Mouse (Mus musculus) limb, embryonic 12.5 days (tissue): ENCODE results near the gene Gpt2. TPM values are rescaled to one million over a fixed set of nuclear protein-coding genes. Genes with fewer than 3 reads are reported as not detected.

Source experiments
- ATAC-seq: fragments of 200-750 bp; cut with Nextera tagmentation; 2 replicates; pipeline ENCODE4 v1.8.0; 2017; ENCODE audit warnings: low read depth, moderate TSS enrichment; ENCODE audit not compliant: insufficient number of reproducible peaks, insufficient read depth, low FRiP score, low TSS enrichment
- H3K27ac ChIP-seq: fragments of 300-500 bp; sonication (generic); 2 replicates; pipeline ENCODE4 v1.5.1; 2016; ENCODE audit warnings: mild to moderate bottlenecking, moderate library complexity
- H3K27me3 ChIP-seq: fragments of 300-500 bp; sonication (generic); 2 replicates; pipeline ENCODE4 v1.6.1; 2016; ENCODE audit warnings: mild to moderate bottlenecking, moderate library complexity
- H3K36me3 ChIP-seq: fragments of 300-500 bp; sonication (generic); 2 replicates; pipeline ENCODE4 v1.6.1; 2016; ENCODE audit warnings: mild to moderate bottlenecking, moderate library complexity
- H3K4me1 ChIP-seq: fragments of 300-500 bp; sonication (generic); replicated peaks from 2 replicates; pipeline ENCODE4 v1.6.1; 2016
- H3K4me2 ChIP-seq: fragments of 300-500 bp; sonication (generic); 2 replicates; pipeline ENCODE4 v1.6.1; 2016; ENCODE audit warnings: mild to moderate bottlenecking, moderate library complexity
- H3K4me3 ChIP-seq: fragments of 300-500 bp; sonication (generic); replicated peaks from 2 replicates; pipeline ENCODE4 v1.5.1; 2016; ENCODE audit warnings: mild to moderate bottlenecking
- H3K9ac ChIP-seq: fragments of 300-500 bp; sonication (generic); replicated peaks from 2 replicates; pipeline ENCODE4 v1.6.1; 2016; ENCODE audit warnings: mild to moderate bottlenecking, moderate library complexity
- H3K9me3 ChIP-seq: fragments of 300-500 bp; sonication (generic); 2 replicates; pipeline ENCODE4 v1.6.1; 2016; ENCODE audit warnings: mild to moderate bottlenecking, moderate library complexity
- WGBS: fragments of 180-500 bp; shearing (Covaris S2); methylation state at CpG from one replicate; pipeline ENCODE4 v1.1.7; 2016; 5-methylcytosine and 5-hydroxymethylcytosine counted together
- polyA plus RNA-seq: library from polyadenylated mRNA; unstranded; fragments of >200 nt; fragmentation: Nextera tagmentation; extraction: Ambion mirVana; gene quantifications from 2 replicates; pipeline ENCODE4 v1.2.1, GENCODE M21; 2016

Gene Gpt2
- polyA plus RNA-seq, 1 experiment from 2014 or later, result 64.8 TPM

GRCm38 (mm10) chr8:85556986-85557600 is 64.7 kb downstream of the Gpt2 start:
- Histone ChIP-seq H3K27me3 (no peaks in the 10 kb centered on the region), H3K9ac (no peak overlapping the region), H3K4me3 (no peak overlapping the region), H3K4me1 (peaks cover 3% of the 10 kb centered on the region), H3K9me3 (no peaks in the 10 kb centered on the region), H3K36me3 (peaks cover 11% of the 10 kb centered on the region), H3K27ac (no peak overlapping the region), H3K4me2 (no peak overlapping the region)
- 22% methylated on average over 2 of the region's 2 CpGs for WGBS
- ATAC-seq, result no peak

DNA sequence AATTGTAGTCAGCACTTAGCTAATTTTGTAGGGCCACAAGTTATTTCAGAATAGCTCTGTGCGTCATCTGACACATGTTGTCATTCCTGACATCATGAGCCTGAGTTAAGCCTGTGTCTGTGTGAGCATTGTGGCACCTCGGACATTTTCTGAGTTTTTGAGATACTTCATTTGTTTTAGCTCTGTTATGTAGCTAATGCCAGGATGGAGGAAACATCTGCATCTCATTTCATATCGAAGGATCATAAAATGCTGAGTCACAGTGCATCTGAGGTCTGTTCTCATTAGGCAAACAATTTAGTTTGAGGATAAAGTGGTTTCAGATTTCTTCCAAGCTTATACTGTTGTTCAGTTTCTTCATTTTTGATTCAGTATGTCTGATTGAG is 65.2 kb downstream of the Gpt2 start:
- Histone ChIP-seq H3K4me3 (no peak overlapping the region), H3K27me3 (no peaks in the 10 kb centered on the region), H3K27ac (no peak overlapping the region), H3K36me3 (peaks cover 6% of the 10 kb centered on the region), H3K4me2 (no peak overlapping the region), H3K9ac (no peak overlapping the region), H3K4me1 (peaks cover 3% of the 10 kb centered on the region), H3K9me3 (no peaks in the 10 kb centered on the region)
- no peak for ATAC-seq
- 41% methylated on average over 3 of the region's 3 CpGs for WGBS

GRCm38 (mm10) chr8:85559201-85559600 is 66.8 kb downstream of the Gpt2 start:
- Histone ChIP-seq H3K4me2 (no peak overlapping the region), H3K27me3 (no peaks in the 10 kb centered on the region), H3K36me3 (no peaks in the 10 kb centered on the region), H3K9me3 (no peaks in the 10 kb centered on the region), H3K9ac (no peak overlapping the region), H3K4me1 (peaks cover 1% of the 10 kb centered on the region), H3K27ac (no peak overlapping the region), H3K4me3 (no peak overlapping the region)
- ATAC-seq, result no peak
- WGBS, result 96% methylated on average over 1 of the region's 1 CpGs

DNA sequence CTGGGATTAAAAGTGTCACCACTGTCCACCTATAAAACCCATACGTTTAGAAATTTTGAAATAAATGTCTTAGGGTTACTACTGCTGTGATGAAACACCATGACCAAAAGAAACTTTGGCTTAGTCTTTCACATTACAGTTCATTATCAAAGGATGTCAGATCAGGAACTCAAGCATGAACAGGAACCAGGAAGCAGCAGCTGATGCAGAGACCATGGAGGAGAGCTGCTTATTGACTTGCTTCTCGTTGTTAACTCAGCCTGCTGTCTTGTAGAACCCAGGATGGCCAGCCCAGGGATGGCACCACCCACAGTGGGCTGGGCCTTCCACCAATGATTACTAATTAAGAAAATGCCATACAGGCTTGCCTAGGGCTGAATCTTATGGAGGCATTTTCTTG is 67.6 kb downstream of the Gpt2 start:
- no peak overlapping the region for H3K9ac ChIP-seq
- WGBS, result 67% methylated on average over 2 of the region's 2 CpGs
- no peak for ATAC-seq
- no peak overlapping the region for H3K4me2 ChIP-seq
- H3K36me3 ChIP-seq, result no peaks in the 10 kb centered on the region
- no peaks in the 10 kb centered on the region; the same call in none of the 2 replicates for H3K4me1 ChIP-seq
- H3K27me3 ChIP-seq, result no peaks in the 10 kb centered on the region
- no peaks in the 10 kb centered on the region for H3K9me3 ChIP-seq
- no peak overlapping the region for H3K27ac ChIP-seq
- no peak overlapping the region for H3K4me3 ChIP-seq

- no peak for ATAC-seq
- Histone ChIP-seq H3K27ac (no peak overlapping the region), H3K9me3 (no peaks in the 10 kb centered on the region), H3K4me3 (no peak overlapping the region), H3K4me2 (no peak overlapping the region), H3K36me3 (no peaks in the 10 kb centered on the region), H3K27me3 (no peaks in the 10 kb centered on the region), H3K4me1 (no peaks in the 10 kb centered on the region), H3K9ac (no peak overlapping the region)
- 92% methylated on average over 8 of the region's 8 CpGs for WGBS
Measured at GRCm38 (mm10) chr8:85563336-85563735, 71.0 kb downstream of the Gpt2 start.

DNA sequence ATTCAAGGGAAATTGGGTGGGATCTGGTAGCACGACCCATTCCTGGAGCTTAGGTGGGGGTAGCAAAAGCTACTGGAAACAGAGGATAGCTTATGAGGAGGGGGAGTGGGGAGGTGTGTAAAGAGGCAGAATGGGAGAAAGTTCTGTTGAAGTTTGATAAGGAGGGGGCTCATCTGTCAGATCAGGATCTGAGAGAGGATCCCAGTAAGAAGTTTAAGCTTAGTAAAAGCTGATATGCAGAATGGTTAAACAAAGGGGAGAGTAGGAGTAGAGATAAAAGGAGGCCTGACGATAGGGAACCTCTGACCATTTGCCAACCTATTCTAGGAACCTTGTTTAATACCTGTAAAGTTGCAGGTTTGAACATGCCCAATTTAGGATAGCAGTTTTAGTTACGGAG is 72.8 kb downstream of the Gpt2 start:
- H3K27me3 ChIP-seq, result no peaks in the 10 kb centered on the region
- WGBS, result 77% methylated on average over 3 of the region's 3 CpGs
- H3K4me1 ChIP-seq, result no peaks in the 10 kb centered on the region
- H3K4me2 ChIP-seq, result no peak overlapping the region
- H3K4me3 ChIP-seq, result no peak overlapping the region
- no peaks in the 10 kb centered on the region for H3K36me3 ChIP-seq
- ATAC-seq, result no peak
- no peak overlapping the region for H3K9ac ChIP-seq
- no peak overlapping the region for H3K27ac ChIP-seq
- H3K9me3 ChIP-seq, result no peaks in the 10 kb centered on the region

GRCm38 (mm10) chr8:85567801-85568200 is 75.4 kb downstream of the Gpt2 start:
- no peak for ATAC-seq
- H3K9me3 ChIP-seq, result no peaks in the 10 kb centered on the region
- H3K4me2 ChIP-seq, result no peak overlapping the region
- H3K27ac ChIP-seq, result no peak overlapping the region
- H3K4me3 ChIP-seq, result no peak overlapping the region
- H3K27me3 ChIP-seq, result no peaks in the 10 kb centered on the region
- H3K9ac ChIP-seq, result no peak overlapping the region
- 91% methylated on average over 2 of the region's 2 CpGs for WGBS
- no peaks in the 10 kb centered on the region for H3K4me1 ChIP-seq
- no peaks in the 10 kb centered on the region for H3K36me3 ChIP-seq

DNA sequence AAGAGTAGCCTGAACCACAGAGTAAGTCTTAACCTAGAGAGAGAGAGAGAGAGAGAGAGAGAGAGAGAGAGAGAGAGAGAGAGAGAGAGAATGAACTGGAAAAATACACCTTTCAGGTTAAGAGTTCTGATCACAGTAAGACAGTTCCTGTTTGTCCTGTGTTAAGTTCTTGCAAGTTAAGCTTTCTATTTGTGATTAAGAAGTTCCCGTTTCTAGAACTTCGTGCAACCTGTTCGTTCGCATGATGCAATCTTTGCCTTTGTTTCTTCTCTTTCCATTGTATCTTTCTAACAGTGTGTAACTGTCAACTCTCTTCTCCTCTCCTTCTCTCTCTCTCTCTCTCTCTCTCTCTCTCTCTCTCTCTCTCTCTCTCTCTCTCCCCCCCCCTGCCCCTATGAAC is 78.1 kb downstream of the Gpt2 start:
- no peaks in the 10 kb centered on the region for H3K9me3 ChIP-seq
- no peak overlapping the region for H3K4me2 ChIP-seq
- no peak overlapping the region for H3K27ac ChIP-seq
- H3K27me3 ChIP-seq, result no peaks in the 10 kb centered on the region
- H3K4me3 ChIP-seq, result no peak overlapping the region
- H3K36me3 ChIP-seq, result no peaks in the 10 kb centered on the region
- H3K4me1 ChIP-seq, result no peaks in the 10 kb centered on the region
- 82% methylated on average over 4 of the region's 4 CpGs for WGBS
- no peak for ATAC-seq
- H3K9ac ChIP-seq, result no peak overlapping the region

- no peaks in the 10 kb centered on the region for H3K9me3 ChIP-seq
- H3K4me3 ChIP-seq, result no peak overlapping the region
- H3K27me3 ChIP-seq, result no peaks in the 10 kb centered on the region
- H3K4me1 ChIP-seq, result no peaks in the 10 kb centered on the region
- no peak overlapping the region for H3K27ac ChIP-seq
- no peak for ATAC-seq
- no peaks in the 10 kb centered on the region for H3K36me3 ChIP-seq
- H3K9ac ChIP-seq, result no peak overlapping the region
- H3K4me2 ChIP-seq, result no peak overlapping the region
- 79% methylated on average over 2 of the region's 2 CpGs for WGBS
Measured at GRCm38 (mm10) chr8:85573972-85574496, 81.7 kb downstream of the Gpt2 start.

Other genes with a start within 250 kb of the Gpt2 start
- 132 TPM in 2 replicates for gene Orc6, start 192.9 kb upstream of the Gpt2 start, polyA plus RNA-seq
- 138 and 140 TPM in 2 replicates for gene Vps35, start 192.8 kb upstream of the Gpt2 start, polyA plus RNA-seq
- gene Mylk3, start 106.2 kb upstream of the Gpt2 start, polyA plus RNA-seq, result 2.2 and 2.4 TPM in 2 replicates
- 53.5 TPM in 2 replicates for gene 4921524J17Rik, start 59.7 kb upstream of the Gpt2 start, polyA plus RNA-seq
- gene Dnaja2, start 62.8 kb downstream of the Gpt2 start, polyA plus RNA-seq, result 169 and 180 TPM in 2 replicates
- gene Neto2, start 208.3 kb downstream of the Gpt2 start, polyA plus RNA-seq, result 14.0 and 16.1 TPM in 2 replicates